Mouse (Mus musculus) forebrain, embryonic 11.5 days (tissue): ENCODE results near the gene Kcnip4. TPM values are rescaled to one million over a fixed set of nuclear protein-coding genes. Genes with fewer than 3 reads are reported as not detected.

Experiments used
- ATAC-seq: fragments of 200-750 bp; cut with Nextera tagmentation; replicated peaks from 2 replicates; pipeline ENCODE4 v1.8.0; 2017; ENCODE audit warnings: moderate TSS enrichment; ENCODE audit not compliant: low FRiP score
- DNase-seq: peaks from one replicate; pipeline ENCODE4 v3.0.0-alpha.2; 2017; ENCODE audit warnings: low spot score
- H3K27ac ChIP-seq: fragments of 300-500 bp; sonication (generic); 2 replicates; pipeline ENCODE4 v1.5.1; 2014; ENCODE audit warnings: low read depth, low read length
- H3K27me3 ChIP-seq: fragments of 300-500 bp; sonication (generic); 2 replicates; pipeline ENCODE4 v1.6.1; 2014; ENCODE audit warnings: mild to moderate bottlenecking, low read length, mixed read lengths; ENCODE audit not compliant: control insufficient read depth, insufficient read depth
- H3K36me3 ChIP-seq: fragments of 300-500 bp; sonication (generic); 2 replicates; pipeline ENCODE4 v1.6.1; 2014; ENCODE audit warnings: mild to moderate bottlenecking, low read length, moderate library complexity, mixed read lengths; ENCODE audit not compliant: control insufficient read depth, insufficient read depth
- H3K4me1 ChIP-seq: fragments of 300-500 bp; sonication (generic); replicated peaks from 2 replicates; pipeline ENCODE4 v1.6.1; 2014; ENCODE audit warnings: low read length, mixed read lengths; ENCODE audit not compliant: control insufficient read depth, insufficient read depth
- H3K4me2 ChIP-seq: fragments of 300-500 bp; sonication (generic); 2 replicates; pipeline ENCODE4 v1.6.1; 2014; ENCODE audit warnings: low read depth, mild to moderate bottlenecking, low read length, moderate library complexity, mixed read lengths; ENCODE audit not compliant: severe bottlenecking
- H3K4me3 ChIP-seq: fragments of 300-500 bp; sonication (generic); 2 replicates; pipeline ENCODE4 v1.5.1; 2014; ENCODE audit warnings: low read depth, low read length
- H3K9ac ChIP-seq: fragments of 300-500 bp; sonication (generic); 2 replicates; pipeline ENCODE4 v1.6.1; 2014; ENCODE audit warnings: low read length
- H3K9me3 ChIP-seq: fragments of 300-500 bp; sonication (generic); 2 replicates; pipeline ENCODE4 v1.6.1; 2016; ENCODE audit warnings: low read length, mixed read lengths; ENCODE audit not compliant: control insufficient read depth
- WGBS: fragments of 180-500 bp; shearing (Covaris S2); extraction: QIAGEN DNeasy Blood & Tissue Kit; methylation state at CpG from one replicate; pipeline ENCODE4 v1.1.7; 2014; 5-methylcytosine and 5-hydroxymethylcytosine counted together
- polyA plus RNA-seq: library from polyadenylated mRNA; unstranded; fragments of >200 nt; fragmentation: Nextera tagmentation; extraction: Ambion mirVana; gene quantifications from 2 replicates; pipeline ENCODE4 v1.2.1, GENCODE M21; 2014

Gene Kcnip4
- polyA plus RNA-seq, 1 experiment from 2014 or later, result 1.7 TPM

DNA sequence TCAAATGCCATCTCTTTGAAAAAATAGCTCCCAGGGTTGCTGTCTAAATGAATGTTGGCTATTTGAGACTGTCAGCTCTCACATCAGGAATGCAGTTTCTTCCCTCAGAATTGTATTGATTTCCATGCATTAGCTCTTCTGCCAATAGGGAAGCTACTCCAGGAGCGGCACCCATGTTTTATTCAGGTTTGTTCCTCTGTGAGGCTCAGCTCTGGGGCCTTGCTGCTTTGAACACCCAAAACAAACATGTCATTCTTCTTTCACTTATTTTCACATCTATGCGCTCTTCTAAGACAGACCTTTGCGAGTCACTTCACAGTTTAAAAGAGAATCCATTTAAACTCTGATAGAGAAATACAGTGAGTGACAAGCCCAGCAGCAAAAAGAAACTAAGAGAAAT lies 862.2 kb downstream of the Kcnip4 start:
- Histone ChIP-seq H3K4me1 (no peaks in the 10 kb centered on the region), H3K27ac (no peak overlapping the region), H3K36me3 (no peaks in the 10 kb centered on the region), H3K27me3 (no peaks in the 10 kb centered on the region), H3K4me3 (no peak overlapping the region), H3K4me2 (no peak overlapping the region), H3K9ac (no peak overlapping the region), H3K9me3 (no peaks in the 10 kb centered on the region)
- ATAC-seq (no peak), DNase-seq (no peak)
- 84% methylated on average over 3 of the region's 3 CpGs for WGBS

DNA sequence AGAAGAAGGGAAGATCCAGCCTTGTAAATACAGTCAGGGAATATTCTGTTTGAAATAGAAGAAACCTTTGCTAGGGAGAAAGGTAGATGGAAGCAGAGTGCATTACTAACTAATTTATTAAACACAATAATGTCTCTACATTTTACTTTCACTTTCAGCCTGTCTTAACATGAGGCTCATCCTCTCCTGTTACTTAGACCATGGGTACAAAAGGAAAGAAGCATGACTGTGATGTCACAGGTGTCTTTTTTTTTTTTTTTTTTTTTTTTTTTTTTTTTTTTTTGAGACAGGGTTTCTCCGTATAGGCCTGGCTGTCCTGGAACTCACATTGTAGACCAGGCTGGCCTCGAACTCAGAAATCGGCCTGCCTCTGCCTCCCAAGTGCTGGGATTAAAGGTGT lies 864.7 kb downstream of the Kcnip4 start:
- H3K9ac ChIP-seq, result no peak overlapping the region
- no peak overlapping the region for H3K4me2 ChIP-seq
- H3K9me3 ChIP-seq, result no peaks in the 10 kb centered on the region
- ATAC-seq (no peak), DNase-seq (no peak)
- H3K4me3 ChIP-seq, result no peak overlapping the region
- no peak overlapping the region for H3K27ac ChIP-seq
- WGBS, result 91% methylated on average over 3 of the region's 3 CpGs
- H3K4me1 ChIP-seq, result no peaks in the 10 kb centered on the region
- no peaks in the 10 kb centered on the region for H3K27me3 ChIP-seq
- H3K36me3 ChIP-seq, result no peaks in the 10 kb centered on the region

DNA sequence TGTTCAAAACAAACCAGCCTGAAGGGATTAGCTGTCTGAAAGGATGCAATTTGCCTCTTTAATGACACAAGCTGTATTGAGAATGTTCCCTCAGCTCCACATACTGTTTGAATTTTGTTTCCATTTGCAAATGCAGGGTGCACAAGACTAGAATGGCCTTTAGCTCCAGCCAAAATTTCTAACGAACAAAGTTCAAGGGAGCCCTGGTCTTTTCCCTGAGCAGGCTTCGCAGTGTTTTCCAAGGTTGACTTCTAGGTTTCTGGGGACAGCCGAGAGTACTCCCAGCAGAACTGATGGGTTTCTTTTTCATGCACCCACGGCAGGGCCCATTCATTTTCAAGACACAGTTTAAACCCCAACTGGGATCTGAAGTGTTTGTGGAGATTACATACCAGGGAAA lies 874.2 kb downstream of the Kcnip4 start:
- Histone ChIP-seq H3K4me3 (no peak overlapping the region), H3K9me3 (no peaks in the 10 kb centered on the region), H3K27ac (no peak overlapping the region), H3K9ac (no peak overlapping the region), H3K4me1 (no peaks in the 10 kb centered on the region), H3K36me3 (no peaks in the 10 kb centered on the region), H3K27me3 (no peaks in the 10 kb centered on the region), H3K4me2 (no peak overlapping the region)
- 59% methylated on average over 4 of the region's 4 CpGs for WGBS
- ATAC-seq (no peak), DNase-seq (no peak)

DNA sequence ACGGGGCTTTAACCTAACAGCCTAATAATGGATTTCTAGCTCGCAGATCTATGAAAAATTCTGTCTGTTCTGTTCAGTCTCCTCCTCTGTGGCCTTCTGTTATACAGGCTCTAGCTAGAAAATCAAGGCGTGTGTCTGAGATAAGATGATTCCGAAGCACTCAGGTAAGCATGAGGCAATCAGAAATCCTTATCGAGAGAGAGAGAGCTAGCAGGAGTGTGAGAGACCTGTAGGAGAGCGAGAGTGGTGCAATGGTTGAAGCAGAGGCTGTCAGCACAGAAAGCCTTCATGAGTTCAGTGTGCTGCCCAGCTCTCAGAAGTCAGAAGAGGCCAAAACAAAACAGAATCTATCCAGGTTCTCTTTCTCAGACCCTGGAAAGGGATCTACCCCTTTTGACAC lies 888.0 kb downstream of the Kcnip4 start:
- Histone ChIP-seq H3K4me3 (no peak overlapping the region), H3K9ac (no peak overlapping the region), H3K27ac (no peak overlapping the region), H3K4me1 (no peaks in the 10 kb centered on the region), H3K36me3 (no peaks in the 10 kb centered on the region), H3K27me3 (no peaks in the 10 kb centered on the region), H3K4me2 (no peak overlapping the region), H3K9me3 (no peaks in the 10 kb centered on the region)
- DNase-seq (no peak), ATAC-seq (no peak)
- 91% methylated on average over 6 of the region's 6 CpGs for WGBS

DNA sequence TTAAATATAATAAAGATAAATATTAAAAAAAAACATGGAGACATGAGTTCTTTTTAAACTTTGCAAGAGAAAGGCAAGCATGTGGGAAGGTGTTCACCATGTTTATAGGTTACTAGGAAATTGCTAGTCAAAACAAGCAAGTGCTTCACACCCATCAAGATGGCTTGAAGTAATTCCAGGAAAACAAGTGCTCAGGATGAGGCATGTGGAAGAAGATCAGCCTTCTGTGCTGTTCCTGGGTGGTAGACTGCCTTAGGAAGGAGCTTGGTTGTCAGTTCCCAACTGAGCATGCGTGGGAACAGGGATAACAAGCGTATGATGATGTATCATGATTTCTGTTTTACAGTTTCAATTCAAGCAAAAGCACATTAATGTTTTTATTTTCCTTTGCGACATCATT lies 891.1 kb downstream of the Kcnip4 start:
- no peaks in the 10 kb centered on the region for H3K9me3 ChIP-seq
- ATAC-seq (no peak), DNase-seq (no peak)
- no peak overlapping the region for H3K4me3 ChIP-seq
- H3K4me1 ChIP-seq, result no peaks in the 10 kb centered on the region
- H3K4me2 ChIP-seq, result no peak overlapping the region
- H3K27me3 ChIP-seq, result no peaks in the 10 kb centered on the region
- H3K9ac ChIP-seq, result no peak overlapping the region
- WGBS, result 94% methylated on average over 3 of the region's 3 CpGs
- H3K27ac ChIP-seq, result no peak overlapping the region
- no peaks in the 10 kb centered on the region for H3K36me3 ChIP-seq

DNA sequence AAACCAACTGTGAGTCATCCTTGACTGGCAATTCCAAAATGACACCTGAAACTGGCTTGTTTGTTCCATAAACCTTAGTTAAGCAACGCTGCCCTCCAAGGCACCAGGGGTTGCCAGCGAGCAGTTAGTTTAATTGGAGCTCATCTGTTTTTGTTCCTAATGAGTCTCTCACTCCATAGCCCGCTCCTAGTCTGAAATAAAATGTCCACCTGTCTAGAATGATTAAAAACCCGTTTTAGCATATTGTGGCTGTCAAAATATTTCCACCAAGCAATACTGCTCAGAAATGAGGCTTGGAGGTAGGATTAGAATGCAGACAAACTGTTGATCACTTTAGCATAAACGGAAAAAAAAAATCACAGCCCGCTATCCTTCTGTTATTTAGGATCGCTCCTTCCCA lies 901.3 kb downstream of the Kcnip4 start:
- Histone ChIP-seq H3K9me3 (no peaks in the 10 kb centered on the region), H3K4me1 (no peaks in the 10 kb centered on the region), H3K27me3 (no peaks in the 10 kb centered on the region), H3K4me3 (no peak overlapping the region), H3K36me3 (no peaks in the 10 kb centered on the region), H3K4me2 (no peak overlapping the region), H3K9ac (no peak overlapping the region), H3K27ac (no peak overlapping the region)
- DNase-seq (no peak), ATAC-seq (no peak)
- 77% methylated on average over 7 of the region's 7 CpGs for WGBS

DNA sequence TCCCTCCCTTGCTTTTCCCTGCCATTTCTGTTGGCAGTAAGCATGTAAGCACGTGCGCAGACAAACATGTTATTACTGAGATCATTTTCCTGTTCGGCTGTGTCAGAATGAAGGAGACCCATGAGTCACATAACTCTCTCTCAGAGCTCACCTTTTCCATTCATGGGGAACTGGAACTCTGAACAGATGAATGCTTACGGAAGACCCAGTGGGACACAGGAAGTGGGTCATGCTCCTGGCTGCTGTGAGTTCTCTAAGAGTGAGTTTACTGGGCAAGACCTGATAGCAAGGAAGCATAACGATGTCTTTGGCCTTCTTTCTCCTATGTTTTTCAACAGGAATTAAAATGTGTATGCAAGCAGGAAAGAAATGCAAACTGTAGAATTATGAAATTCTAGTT lies 917.8 kb downstream of the Kcnip4 start:
- WGBS, result 90% methylated on average over 5 of the region's 5 CpGs
- H3K27me3 ChIP-seq, result no peaks in the 10 kb centered on the region
- no peak overlapping the region for H3K4me3 ChIP-seq
- H3K4me1 ChIP-seq, result no peaks in the 10 kb centered on the region
- ATAC-seq (no peak), DNase-seq (no peak)
- no peak overlapping the region for H3K9ac ChIP-seq
- no peaks in the 10 kb centered on the region for H3K9me3 ChIP-seq
- H3K36me3 ChIP-seq, result no peaks in the 10 kb centered on the region
- H3K4me2 ChIP-seq, result no peak overlapping the region
- no peak overlapping the region for H3K27ac ChIP-seq

DNA sequence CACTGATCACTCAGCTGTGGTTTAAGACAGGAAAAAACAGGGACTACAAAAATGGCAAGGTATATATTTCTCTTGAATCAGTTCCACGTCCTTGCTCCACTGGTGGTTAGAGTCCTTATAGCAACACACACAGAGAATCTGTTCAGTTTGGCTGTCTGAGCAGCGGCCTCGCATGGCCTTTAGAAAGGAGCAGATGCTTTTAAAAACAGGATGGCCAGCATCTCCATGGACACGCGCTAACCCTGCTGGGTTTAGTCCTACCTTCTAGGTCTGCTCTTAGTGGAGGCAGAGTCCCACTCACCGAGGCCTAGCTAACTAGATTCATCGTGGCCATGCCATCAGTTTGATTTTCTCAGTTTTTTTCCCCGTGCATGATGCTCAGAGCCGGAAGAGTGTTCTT lies 918.4 kb downstream of the Kcnip4 start:
- H3K27me3 ChIP-seq, result no peaks in the 10 kb centered on the region
- H3K36me3 ChIP-seq, result no peaks in the 10 kb centered on the region
- H3K4me3 ChIP-seq, result no peak overlapping the region
- 87% methylated on average over 9 of the region's 9 CpGs for WGBS
- H3K9ac ChIP-seq, result no peak overlapping the region
- no peaks in the 10 kb centered on the region for H3K9me3 ChIP-seq
- H3K4me1 ChIP-seq, result no peaks in the 10 kb centered on the region
- H3K27ac ChIP-seq, result no peak overlapping the region
- no peak overlapping the region for H3K4me2 ChIP-seq
- DNase-seq (no peak), ATAC-seq (no peak)

DNA sequence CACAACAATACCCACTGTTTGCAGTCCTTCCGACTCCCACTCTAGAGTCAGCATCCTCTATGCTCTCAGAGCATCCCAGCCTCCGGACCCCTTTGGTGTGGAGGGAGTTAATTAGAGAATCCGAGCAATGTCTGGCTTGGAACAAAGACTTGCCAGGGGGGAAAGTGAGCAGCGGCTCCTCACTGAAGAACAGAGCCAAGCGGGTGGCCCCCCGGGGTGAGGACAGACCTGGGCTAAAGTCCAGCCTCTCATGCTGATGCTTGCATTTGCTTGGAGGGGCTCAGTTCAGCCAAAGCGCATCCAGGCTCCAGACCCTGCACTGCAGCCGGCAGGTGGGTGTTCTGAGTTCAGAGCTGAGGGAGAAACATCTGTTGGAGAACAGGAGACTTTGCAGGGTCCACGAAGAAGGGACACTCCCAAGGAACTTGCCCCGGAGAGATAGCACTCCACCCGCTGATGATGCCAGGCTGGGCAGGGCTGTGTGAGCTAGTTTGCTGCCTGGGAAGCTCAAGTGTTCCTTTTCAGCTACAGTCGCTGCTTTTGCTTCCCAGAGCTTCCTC lies 925.1 kb downstream of the Kcnip4 start:
- Histone ChIP-seq H3K27ac (no peak overlapping the region), H3K4me3 (peak overlapping the region; percentile 22), H3K4me1 (peaks cover 5% of the 10 kb centered on the region; the same call in 1 of the 2 replicates), H3K9me3 (no peaks in the 10 kb centered on the region), H3K27me3 (no peaks in the 10 kb centered on the region), H3K9ac (peak overlapping the region; percentile 35), H3K36me3 (no peaks in the 10 kb centered on the region), H3K4me2 (peak overlapping the region; percentile 51)
- DNase-seq (peak; percentile 68), ATAC-seq (peak; percentile 67)
- WGBS, result 0% methylated on average over 12 of the region's 12 CpGs
